Mouse (Mus musculus): ENCODE measurements around the gene Tmem170.
"Not testable (repeated sequence)": the region's sequence is repeated elsewhere in the genome, so short reads cannot be mapped to it uniquely, and the experiment has no call there.

Tmem170 gene

GRCm38 (mm10) chr8:111875758-111876157, 792 bp downstream of the Tmem170 start:
- DNase-seq (ENCODE audit: low spot score), result no peak

- no peak for DNase-seq (ENCODE audit: low spot score)
Observed at GRCm38 (mm10) chr8:111871278-111871677, 5.3 kb downstream of the Tmem170 start.

GRCm38 (mm10) chr8:111870379-111870778, 6.2 kb downstream of the Tmem170 start:
- no peak for DNase-seq (ENCODE audit: low spot score)

GRCm38 (mm10) chr8:111868664-111869063, 7.9 kb downstream of the Tmem170 start:
- no peak for DNase-seq (ENCODE audit: low spot score)

GRCm38 (mm10) chr8:111865857-111866256, 10.7 kb downstream of the Tmem170 start:
- DNase-seq (ENCODE audit: low spot score), result no peak

GRCm38 (mm10) chr8:111865130-111865852, 11.3 kb downstream of the Tmem170 start:
- DNase-seq (ENCODE audit: low spot score), result no peak

- DNase-seq (ENCODE audit: low spot score), result no peak
Observed at GRCm38 (mm10) chr8:111864648-111865047, 11.9 kb downstream of the Tmem170 start.

- DNase-seq (ENCODE audit: low spot score), result no peak
Observed at GRCm38 (mm10) chr8:111863280-111863679, 13.3 kb downstream of the Tmem170 start.

- DNase-seq (ENCODE audit: low spot score), result no peak
Observed at GRCm38 (mm10) chr8:111855977-111856376, 20.6 kb downstream of the Tmem170 start.

- peak; percentile 92 for DNase-seq (ENCODE audit: low spot score)
Observed at GRCm38 (mm10) chr8:111853861-111854501, 22.6 kb downstream of the Tmem170 start, which contains the start of gene Cfdp1. TSS of gene Cfdp1 (minus strand) at chr8:111854291.

- not testable (repeated sequence) for DNase-seq (ENCODE audit: low spot score)
Observed at GRCm38 (mm10) chr8:111853219-111853618, 23.3 kb downstream of the Tmem170 start.

- no peak for DNase-seq (ENCODE audit: low spot score)
Observed at GRCm38 (mm10) chr8:111846746-111847145, 29.8 kb downstream of the Tmem170 start.

GRCm38 (mm10) chr8:111835540-111835939, 41.0 kb downstream of the Tmem170 start:
- DNase-seq (ENCODE audit: low spot score), result no peak

GRCm38 (mm10) chr8:111834011-111834410, 42.5 kb downstream of the Tmem170 start:
- DNase-seq (ENCODE audit: low spot score), result no peak

GRCm38 (mm10) chr8:111832983-111833382, 43.6 kb downstream of the Tmem170 start:
- no peak for DNase-seq (ENCODE audit: low spot score)

- no peak for DNase-seq (ENCODE audit: low spot score)
Observed at GRCm38 (mm10) chr8:111831996-111832395, 44.6 kb downstream of the Tmem170 start.

GRCm38 (mm10) chr8:111828595-111828994, 48.0 kb downstream of the Tmem170 start:
- DNase-seq (ENCODE audit: low spot score), result no peak

GRCm38 (mm10) chr8:111825219-111825618, 51.3 kb downstream of the Tmem170 start:
- DNase-seq (ENCODE audit: low spot score), result peak; percentile 24

GRCm38 (mm10) chr8:111824334-111824733, 52.2 kb downstream of the Tmem170 start:
- DNase-seq (ENCODE audit: low spot score), result no peak

GRCm38 (mm10) chr8:111821199-111821598, 55.4 kb downstream of the Tmem170 start:
- DNase-seq (ENCODE audit: low spot score), result no peak

GRCm38 (mm10) chr8:111820691-111821090, 55.9 kb downstream of the Tmem170 start:
- DNase-seq (ENCODE audit: low spot score), result no peak

GRCm38 (mm10) chr8:111820018-111820417, 56.5 kb downstream of the Tmem170 start:
- no peak for DNase-seq (ENCODE audit: low spot score)

GRCm38 (mm10) chr8:111818556-111818955, 58.0 kb downstream of the Tmem170 start:
- DNase-seq (ENCODE audit: low spot score), result no peak

Data from ovary, postnatal 36 days (tissue).